11 mouse cellular contexts compared by ENCODE assay signal in the genomic region with DNA sequence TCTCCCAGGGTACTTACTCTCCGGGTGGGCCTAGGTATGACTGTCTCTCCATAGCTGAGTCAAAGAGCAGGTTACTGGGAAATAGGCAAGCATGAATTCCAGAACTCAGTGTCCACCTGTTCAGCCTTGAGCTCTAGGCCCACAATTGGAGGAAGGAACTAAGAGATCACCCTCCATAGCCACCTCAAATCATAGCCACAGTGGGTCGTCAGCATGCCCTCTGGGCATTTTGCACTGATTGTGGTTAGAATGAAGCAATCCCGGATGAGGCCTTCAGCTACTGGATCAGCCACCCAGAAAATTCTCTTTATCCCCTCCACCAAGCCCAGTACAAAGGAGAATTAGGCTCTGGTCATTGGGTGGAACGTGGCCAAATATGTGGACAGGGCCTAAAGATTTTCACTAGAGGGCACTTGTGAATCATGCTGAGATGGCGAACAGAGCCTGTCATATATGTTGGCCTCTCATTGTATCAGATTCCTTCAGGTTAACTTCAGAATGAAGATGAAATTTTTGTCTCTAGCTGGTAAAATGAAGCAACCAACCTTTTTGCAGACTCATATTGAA.
DNase-seq lines count a peak whose midpoint lies in the region; ATAC-seq and TF ChIP-seq lines count a peak whose summit lies in the region.
"Had no signal": no experiment of that assay in that cellular context is flagged by ENCODE, and none has a peak within 500 bp of the region (broad histone marks: within the 10 kb centered on the region; RNA-seq: fewer than 3 reads in every experiment).

No protein-coding gene starts in this region.

- TF ChIP-seq CTCF in brain, embryonic 14.5 days (IDR thresholded peaks at IDR 0.05; ENCODE audit: borderline replicate concordance, extremely low read depth, insufficient read depth, insufficient read length), result no peak

- ATAC-seq in forebrain, embryonic 11.5 days (replicated peaks; ENCODE audit: low FRiP score), result no peak
- no peak; the same call in 1 of the 2 replicates for ATAC-seq in hindbrain, embryonic 15.5 days (ENCODE audit: low FRiP score, low read depth)
- no peak for ATAC-seq in hindbrain, embryonic 11.5 days (ENCODE audit: low FRiP score)
- ATAC-seq: forebrain, embryonic 13.5 days had no signal

- no peak overlapping the region for H3K4me2 ChIP-seq in forebrain, embryonic 11.5 days (ENCODE audit: low read depth, low read length, severe bottlenecking)
- no peak overlapping the region for H3K4me2 ChIP-seq in hindbrain, embryonic 15.5 days
- no peak overlapping the region for H3K4me2 ChIP-seq in hindbrain, embryonic 11.5 days (replicated peaks; ENCODE audit: low read depth, low read length)
- H3K4me2 ChIP-seq: forebrain, embryonic 13.5 days had no signal

- H3K27me3 ChIP-seq in forebrain, embryonic 10.5 days (ENCODE audit: poor library complexity, severe bottlenecking), result no peaks in the 10 kb centered on the region
- H3K27me3 ChIP-seq in forebrain, embryonic 11.5 days (ENCODE audit: control insufficient read depth, insufficient read depth, low read length), result no peaks in the 10 kb centered on the region
- H3K27me3 ChIP-seq in hindbrain, embryonic 15.5 days, result no peaks in the 10 kb centered on the region
- no peaks in the 10 kb centered on the region for H3K27me3 ChIP-seq in hindbrain, embryonic 11.5 days (ENCODE audit: control insufficient read depth, insufficient read depth, low read length)
- H3K27me3 ChIP-seq: forebrain, embryonic 13.5 days had no signal

- H3K4me3 ChIP-seq in forebrain, embryonic 10.5 days, result no peak overlapping the region
- no peak overlapping the region for H3K4me3 ChIP-seq in forebrain, embryonic 11.5 days (ENCODE audit: low read depth, low read length)
- no peak overlapping the region for H3K4me3 ChIP-seq in hindbrain, embryonic 15.5 days
- no peak overlapping the region for H3K4me3 ChIP-seq in hindbrain, embryonic 11.5 days (ENCODE audit: low read depth, low read length)
- H3K4me3 ChIP-seq: forebrain, embryonic 13.5 days had no signal

- H3K4me1 ChIP-seq in forebrain, embryonic 10.5 days, result peaks cover 12% of the 10 kb centered on the region
- H3K4me1 ChIP-seq in forebrain, embryonic 11.5 days (replicated peaks; ENCODE audit: control insufficient read depth, insufficient read depth, low read length), result 0 out of 2 replicates have a peak, but pooled peaks cover 1% of the 10 kb centered on the region
- H3K4me1 ChIP-seq in hindbrain, embryonic 15.5 days (replicated peaks), result peaks cover 10% of the 10 kb centered on the region
- no peaks in the 10 kb centered on the region for H3K4me1 ChIP-seq in hindbrain, embryonic 11.5 days (replicated peaks; ENCODE audit: control insufficient read depth, insufficient read depth, low read length)

- H3K9me3 ChIP-seq in forebrain, embryonic 10.5 days, result no peaks in the 10 kb centered on the region
- H3K9me3 ChIP-seq in forebrain, embryonic 11.5 days (ENCODE audit: control insufficient read depth, low read length), result no peaks in the 10 kb centered on the region
- no peaks in the 10 kb centered on the region for H3K9me3 ChIP-seq in hindbrain, embryonic 15.5 days
- no peaks in the 10 kb centered on the region for H3K9me3 ChIP-seq in hindbrain, embryonic 11.5 days (ENCODE audit: control insufficient read depth, low read length)
- H3K9me3 ChIP-seq: forebrain, embryonic 13.5 days had no signal

- no peaks in the 10 kb centered on the region for H3K36me3 ChIP-seq in forebrain, embryonic 10.5 days (replicated peaks)
- H3K36me3 ChIP-seq in forebrain, embryonic 11.5 days (ENCODE audit: control insufficient read depth, insufficient read depth, low read length), result no peaks in the 10 kb centered on the region
- H3K36me3 ChIP-seq in hindbrain, embryonic 15.5 days, result no peaks in the 10 kb centered on the region
- H3K36me3 ChIP-seq in hindbrain, embryonic 11.5 days (ENCODE audit: control insufficient read depth, insufficient read depth, low read length), result no peaks in the 10 kb centered on the region

- H3K9ac ChIP-seq in forebrain, embryonic 11.5 days (ENCODE audit: low read length), result no peak overlapping the region
- H3K9ac ChIP-seq in hindbrain, embryonic 15.5 days, result no peak overlapping the region
- no peak overlapping the region for H3K9ac ChIP-seq in hindbrain, embryonic 11.5 days (ENCODE audit: low read depth, low read length)
- H3K9ac ChIP-seq: forebrain, embryonic 13.5 days had no signal

- 46% methylated on average over 5 of the region's 5 CpGs for WGBS in forebrain, embryonic 10.5 days
- WGBS in forebrain, embryonic 11.5 days, result 45% methylated on average over 5 of the region's 5 CpGs
- 43% methylated on average over 5 of the region's 5 CpGs for WGBS in hindbrain, embryonic 15.5 days
- 54% methylated on average over 5 of the region's 5 CpGs for WGBS in hindbrain, embryonic 11.5 days

- no peak for TF ChIP-seq POLR2A in brain, embryonic 14.5 days (IDR thresholded peaks at IDR 0.05; ENCODE audit: borderline replicate concordance, extremely low read depth, insufficient read depth, insufficient read length, poor library complexity, severe bottlenecking)

- intact Hi-C loops in left cerebral cortex, postnatal 10 days (cut with DNase I), result no loop called here

- 0 out of 2 replicates have a peak overlapping the region, but pooled peaks have one; percentile 8 for H3K27ac ChIP-seq in forebrain, embryonic 10.5 days
- H3K27ac ChIP-seq in forebrain, embryonic 11.5 days (ENCODE audit: low read depth, low read length), result no peak overlapping the region
- H3K27ac ChIP-seq in hindbrain, embryonic 15.5 days (replicated peaks), result peak overlapping the region; percentile 40; the same call in 1 of the 2 replicates
- no peak overlapping the region for H3K27ac ChIP-seq in hindbrain, embryonic 11.5 days (ENCODE audit: low read depth, low read length)
- H3K27ac ChIP-seq: forebrain, embryonic 13.5 days had no signal

- DNase-seq in forebrain, embryonic 10.5 days (ENCODE audit: extremely low spot score, low spot score), result no peak
- no peak for DNase-seq in forebrain, embryonic 11.5 days (ENCODE audit: low spot score)
- no peak for DNase-seq in hindbrain, embryonic 11.5 days (ENCODE audit: low spot score)
- peak; percentile 52 for DNase-seq in 3T3-L1 (ENCODE audit: low read depth, low spot score)
- DNase-seq in brain, embryonic 14.5 days (ENCODE audit: low read depth), result peak; percentile 73
- no peak for DNase-seq in urinary bladder, postnatal 4 days (ENCODE audit: low spot score in 2 of 2)
- DNase-seq in left cerebral cortex, postnatal 10 days (ENCODE audit: extremely low spot score in 1 of 2, low spot score in 2 of 2), result no peak
- DNase-seq: lung, adult 18-20 months; right cerebral cortex, adult 18-20 months had no signal

Comparison
In these comparisons a context has a peak if more than half of its experiments do, and no peak if none do; other contexts are left out.
1. H3K27ac ChIP-seq: peak in forebrain, embryonic 10.5 days (single experiment) and hindbrain, embryonic 15.5 days (single experiment); none in forebrain, embryonic 11.5 days (single experiment) and hindbrain, embryonic 11.5 days (single experiment).
2. DNase-seq: peak in 3T3-L1 (single experiment) and brain, embryonic 14.5 days (single experiment); none in forebrain, embryonic 10.5 days (single experiment), forebrain, embryonic 11.5 days (single experiment), hindbrain, embryonic 11.5 days (single experiment), urinary bladder, postnatal 4 days (0 of 2) and left cerebral cortex, postnatal 10 days (0 of 2).